Mouse (Mus musculus): ENCODE results near the gene Selenof. TPM values are rescaled to one million over a fixed set of nuclear protein-coding genes. Genes with fewer than 3 reads are reported as not detected.
"Not testable (repeated sequence)": the region's sequence is repeated elsewhere in the genome, so short reads cannot be mapped to it uniquely, and the experiment has no call there.

The Selenof gene
- total RNA-seq, 2 experiments from 2014 or later = 169 to 176 TPM

DNA sequence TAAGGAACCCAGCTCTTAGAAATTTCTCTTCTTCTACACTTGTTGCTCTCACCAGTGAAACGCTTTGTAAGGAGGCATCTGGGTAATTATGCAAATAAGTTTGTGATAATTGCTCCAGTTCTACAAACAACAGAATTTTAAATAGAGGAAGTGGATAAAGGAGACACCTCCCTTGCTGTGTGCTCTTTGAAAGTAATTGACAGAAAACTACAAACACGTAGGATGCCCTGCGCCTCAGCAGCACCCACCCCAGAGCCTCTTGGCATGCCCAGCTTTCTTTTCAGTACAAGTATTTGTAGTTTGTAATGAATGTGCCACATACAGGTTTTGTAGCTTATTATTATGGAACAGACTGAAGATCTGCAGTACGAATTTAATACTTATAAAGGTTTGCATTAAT is 27.0 kb downstream of the Selenof start:
- no peak for DNase-seq
- intact Hi-C loops (cut with DNase I) = no loop called here

DNA sequence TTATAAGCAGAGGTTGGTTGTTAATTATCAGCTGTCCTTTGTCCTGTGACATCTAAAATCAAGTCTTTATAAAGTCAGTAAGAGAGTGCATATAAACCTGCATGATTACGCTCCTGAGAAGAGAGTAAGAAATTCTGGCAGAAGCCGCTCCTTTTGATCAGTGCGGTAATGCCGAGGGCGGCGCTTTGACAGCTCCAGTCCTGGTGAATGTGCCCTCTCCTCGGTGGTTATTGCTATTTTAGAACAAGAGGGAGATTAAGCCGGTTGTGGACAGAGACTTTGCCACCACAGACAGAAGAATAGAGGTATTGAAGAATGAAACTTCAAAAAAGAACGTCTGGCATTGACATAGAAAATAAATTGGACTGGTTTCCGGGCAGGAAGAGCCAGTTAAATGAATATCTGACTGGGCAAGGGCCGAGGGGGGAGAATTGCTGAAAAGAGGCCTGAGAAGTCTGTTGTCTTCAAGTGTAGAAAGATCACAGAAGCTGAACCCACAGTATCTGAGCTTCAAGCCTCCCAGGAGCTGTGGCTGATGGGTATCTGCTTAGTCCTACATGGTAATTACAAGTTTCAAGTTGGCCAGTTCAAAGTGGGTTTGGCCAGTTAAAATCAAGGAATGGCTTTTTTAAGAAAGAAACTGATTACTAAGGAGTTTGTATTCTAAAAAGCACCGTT is 27.8 kb downstream of the Selenof start:
- intact Hi-C loops (cut with DNase I) = no loop called here
- no peak for DNase-seq

DNA sequence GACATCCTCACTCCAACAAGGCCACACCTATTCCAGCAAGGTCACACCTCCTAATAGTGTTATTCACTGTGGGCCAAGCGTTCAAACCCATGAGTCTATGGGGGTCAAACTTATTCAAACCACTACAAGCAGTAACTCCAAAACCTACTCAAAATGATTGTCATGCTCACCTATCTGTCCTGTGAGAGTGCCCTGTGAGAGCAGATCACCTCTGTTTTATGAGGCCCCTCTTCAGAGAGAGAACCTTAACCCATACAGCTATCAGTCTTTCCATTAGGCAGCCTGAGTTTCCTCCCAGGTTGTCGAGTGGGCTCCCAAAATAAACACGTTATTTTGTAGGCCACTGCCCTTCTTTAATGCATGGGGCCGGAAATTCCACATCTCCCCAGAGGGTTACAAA is 32.3 kb downstream of the Selenof start:
- DNase-seq = no peak
- intact Hi-C loops (cut with DNase I) = no loop called here

DNA sequence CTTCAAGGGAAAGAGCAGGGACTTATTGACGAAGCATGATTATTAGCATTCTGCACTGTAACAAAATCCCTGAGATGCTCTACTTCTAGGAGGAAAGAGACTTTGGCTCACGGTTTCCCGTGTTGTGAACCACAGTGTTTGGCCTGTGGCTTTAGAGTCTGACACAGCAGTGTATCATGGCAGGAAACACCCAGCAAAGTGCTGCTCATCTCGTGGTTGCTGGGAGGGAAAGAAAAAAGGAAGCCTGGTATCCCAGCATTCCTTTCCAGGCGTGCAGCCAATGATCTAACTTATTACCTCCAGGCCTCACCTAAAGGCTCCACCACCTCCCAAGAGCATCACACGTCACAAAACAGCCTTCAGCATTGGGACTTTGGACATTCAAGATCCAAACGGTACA is 32.7 kb downstream of the Selenof start:
- intact Hi-C loops (cut with DNase I) = no loop called here
- DNase-seq = no peak

DNA sequence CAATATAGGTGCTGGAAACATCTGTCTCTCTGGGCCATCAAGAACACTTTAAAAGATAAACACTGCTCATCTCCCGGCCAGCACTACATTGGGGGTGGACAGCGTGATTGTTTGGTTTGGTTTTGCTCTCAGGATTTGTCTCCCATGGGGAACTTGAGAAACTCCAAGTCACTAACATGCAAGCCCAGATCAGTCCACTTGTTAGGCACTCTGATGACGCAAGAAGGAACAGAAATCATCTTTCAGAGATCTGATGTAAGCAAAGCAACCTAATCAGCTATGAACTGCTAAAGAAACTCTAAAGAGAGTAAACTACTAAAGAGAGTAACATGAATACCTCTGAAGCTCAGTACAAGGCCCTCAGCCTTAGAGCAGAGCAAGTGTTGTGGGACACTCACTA is 33.5 kb downstream of the Selenof start:
- DNase-seq = no peak
- intact Hi-C loops (cut with DNase I) = no loop called here

DNA sequence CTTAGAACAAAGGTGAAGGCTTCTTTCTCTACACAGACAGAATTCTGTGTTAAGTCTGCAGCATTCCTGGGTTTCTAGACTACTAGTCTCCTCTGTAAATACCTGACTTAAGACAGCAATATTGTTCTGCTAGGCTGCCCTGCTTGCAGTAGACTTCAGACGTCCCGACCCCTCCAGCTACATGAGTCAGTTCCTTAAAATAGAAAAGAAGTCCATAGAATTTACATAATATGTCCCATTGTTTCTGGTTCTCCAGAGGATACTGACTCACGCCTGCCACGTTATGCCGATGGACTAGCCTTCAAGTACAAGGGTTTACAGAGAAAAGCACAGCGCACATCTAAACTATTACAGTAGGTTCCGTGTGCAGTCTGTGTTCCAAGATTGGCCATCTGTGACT is 34.1 kb downstream of the Selenof start:
- DNase-seq = no peak
- intact Hi-C loops (cut with DNase I) = no loop called here

DNA sequence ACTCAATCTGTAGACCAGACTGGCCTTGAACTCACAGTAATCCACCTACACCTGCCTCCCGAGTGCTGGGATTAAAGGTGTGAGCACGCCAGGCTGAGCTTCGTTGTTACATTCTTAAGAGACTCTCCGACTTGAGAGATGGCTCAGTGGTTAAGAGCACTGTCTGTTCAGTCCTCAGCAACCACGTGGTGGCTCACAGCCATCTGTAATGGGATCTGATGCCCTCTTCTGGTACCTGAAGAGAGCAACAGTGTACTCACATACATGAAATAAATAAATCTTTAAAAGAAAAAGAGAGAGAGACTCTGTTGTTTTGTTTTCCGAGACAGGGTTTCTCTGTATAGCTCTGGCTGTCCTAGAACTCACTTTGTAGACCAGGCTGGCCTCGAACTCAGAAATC is 35.7 kb downstream of the Selenof start:
- DNase-seq; intact Hi-C loops (cut with DNase I): not testable (repeated sequence)

DNA sequence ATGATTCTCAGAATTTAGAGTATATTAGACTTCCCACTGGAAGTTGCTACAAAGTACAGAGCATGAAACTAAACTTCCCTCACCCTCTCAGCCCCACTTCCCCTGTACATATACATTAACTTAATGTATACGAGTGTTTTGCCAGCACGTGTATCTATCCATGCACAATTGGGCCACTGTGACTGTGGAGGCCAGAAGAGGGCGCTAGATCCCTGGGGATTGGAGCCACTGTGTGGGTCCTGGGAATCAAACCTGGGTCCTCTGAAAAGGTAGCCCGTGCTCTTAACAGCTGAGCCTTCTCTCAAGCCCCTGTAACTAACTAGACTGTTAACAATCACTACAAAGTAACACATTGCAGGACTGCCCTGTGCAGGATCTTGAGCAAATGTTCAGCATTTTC is 36.3 kb downstream of the Selenof start:
- DNase-seq = no peak
- intact Hi-C loops (cut with DNase I) = no loop called here

DNA sequence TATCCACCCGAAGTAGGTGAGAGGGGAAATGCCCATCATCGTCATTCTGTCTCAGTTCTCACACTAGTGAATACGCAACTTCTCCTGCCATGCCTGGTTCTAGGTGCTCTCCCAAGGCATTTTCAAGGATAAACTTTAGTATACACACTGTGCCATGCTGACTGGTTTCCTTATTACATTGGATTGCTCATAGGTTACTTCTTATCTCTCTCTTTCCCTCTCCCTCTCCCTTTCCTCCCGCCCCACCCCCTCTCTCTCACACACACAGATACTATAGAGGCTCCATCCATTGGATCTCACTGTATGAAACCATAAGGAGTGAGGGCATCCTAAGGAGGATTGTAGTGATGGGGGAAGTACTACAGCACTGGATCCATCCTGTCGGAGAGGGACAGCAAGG is 38.0 kb downstream of the Selenof start:
- no peak for DNase-seq

DNA sequence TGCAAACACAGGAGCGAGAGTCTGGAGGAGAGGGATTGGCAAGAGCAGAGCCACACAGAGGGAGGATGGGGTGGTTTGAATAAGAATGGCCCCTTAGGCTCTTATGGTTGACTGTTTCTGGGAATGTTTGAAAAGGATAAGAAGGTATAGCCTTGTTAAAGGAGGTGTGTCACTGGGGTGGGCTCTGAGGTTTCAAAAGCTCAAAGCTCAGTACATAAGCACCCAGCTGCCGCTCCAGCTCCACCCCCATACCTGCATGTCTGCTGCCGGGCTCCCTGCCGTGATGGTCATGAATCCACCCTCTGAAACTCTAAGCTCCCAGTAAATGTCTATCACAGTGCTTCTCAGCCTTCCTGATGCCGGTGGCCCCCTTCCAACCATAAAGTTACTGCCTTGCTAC is 40.7 kb downstream of the Selenof start:
- intact Hi-C loops (cut with DNase I) = no loop called here
- DNase-seq = no peak

More for the DNA sequence above, 38.0 kb downstream of the Selenof start:
- intact Hi-C loops (cut with DNase I) = no loop called here

DNA sequence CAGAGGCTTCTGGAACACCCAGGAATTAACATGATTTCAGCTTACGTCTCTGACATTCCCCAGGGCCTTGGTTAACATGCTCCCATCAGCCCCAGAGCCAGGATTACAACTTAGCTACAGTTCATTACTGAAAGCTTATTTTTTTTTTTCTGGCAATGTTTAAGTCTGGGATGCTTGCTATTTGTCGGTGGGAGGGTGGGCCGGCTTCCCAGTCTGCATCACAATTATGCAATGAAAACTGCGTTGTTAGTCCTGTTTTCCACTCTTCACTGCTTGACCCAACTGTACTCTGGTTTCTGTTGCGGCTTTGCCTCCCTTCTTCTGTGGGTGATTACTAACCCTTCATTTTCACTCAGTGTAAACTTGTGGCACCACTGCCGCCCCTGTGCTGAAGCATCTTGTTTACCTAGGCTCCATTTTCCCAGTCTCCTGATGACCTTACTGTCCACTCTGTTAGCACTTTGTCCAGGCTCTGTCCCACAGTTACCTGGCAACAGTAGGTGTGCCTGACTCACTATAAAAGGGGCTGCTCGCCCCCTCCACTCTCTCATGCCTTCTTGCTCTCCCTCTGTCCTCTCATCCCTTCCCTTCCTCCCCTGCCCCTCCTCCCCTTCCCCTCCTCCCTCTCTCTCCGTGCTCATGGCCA is 41.6 kb downstream of the Selenof start:
- DNase-seq = peak; percentile 37

DNA sequence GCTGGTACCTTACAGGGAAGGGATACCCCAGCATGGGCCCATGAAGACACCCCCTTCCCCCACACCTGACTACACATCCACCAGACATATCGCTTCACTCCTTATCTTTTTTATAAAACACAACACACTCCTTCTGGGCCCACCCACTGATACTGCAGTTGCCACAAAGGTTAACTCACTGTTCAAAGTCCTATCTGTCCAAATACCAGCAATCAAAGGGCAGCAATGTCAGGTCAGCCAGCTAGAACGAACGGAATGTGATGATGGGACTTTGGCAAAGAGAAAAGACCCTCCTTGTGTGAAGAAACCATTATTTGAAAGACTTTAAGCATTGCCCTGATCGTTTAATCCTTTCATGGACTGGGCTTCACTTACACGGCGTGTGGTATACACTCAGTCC is 42.3 kb downstream of the Selenof start:
- DNase-seq = no peak
- intact Hi-C loops (cut with DNase I) = no loop called here

More for the DNA sequence above, 41.6 kb downstream of the Selenof start:
- intact Hi-C loops (cut with DNase I) = no loop called here

DNA sequence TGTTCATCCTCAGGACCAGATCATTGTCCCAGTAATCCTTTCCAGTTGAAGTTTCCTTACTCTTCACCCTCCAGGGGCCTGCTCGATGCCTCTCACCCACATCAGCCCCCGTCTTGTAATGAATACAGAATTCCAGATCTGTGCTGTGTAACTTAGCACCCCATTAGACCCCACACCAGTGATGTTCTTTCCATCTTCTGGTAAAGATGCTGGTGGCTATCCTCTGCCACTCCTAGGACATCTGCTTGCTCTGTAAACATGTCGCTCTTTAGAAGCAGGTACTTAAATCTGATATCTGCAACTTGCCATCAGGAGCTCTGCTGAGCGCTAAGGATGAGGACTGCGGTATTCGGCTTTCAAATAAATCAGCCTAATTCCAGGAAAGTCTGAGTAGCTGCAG is 44.2 kb downstream of the Selenof start:
- intact Hi-C loops (cut with DNase I) = no loop called here
- DNase-seq = no peak

DNA sequence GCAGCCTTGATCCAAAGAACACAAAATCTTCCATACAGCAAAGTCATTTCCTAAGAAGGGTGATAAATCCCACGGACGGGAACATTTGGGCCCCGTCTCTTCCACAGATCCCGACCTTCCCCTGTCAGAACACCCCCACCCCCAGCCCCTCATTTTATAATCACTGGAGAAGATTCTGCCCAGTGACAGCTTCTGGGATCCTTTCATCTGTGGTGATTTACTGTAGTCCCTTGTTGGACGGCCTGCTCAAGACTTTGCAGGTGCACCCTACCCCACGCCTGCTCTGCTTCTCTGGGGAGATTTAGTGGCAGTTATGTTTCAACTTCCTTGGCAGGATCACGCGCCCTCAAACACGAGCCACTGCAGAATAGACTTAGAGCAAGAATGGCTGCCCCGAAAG is 44.6 kb downstream of the Selenof start:
- intact Hi-C loops (cut with DNase I) = loop anchor here (5.0 kb wide), 1 partner anchor 108 kb away; the partner anchor contains the start of gene Sh3glb1
- no peak for DNase-seq

DNA sequence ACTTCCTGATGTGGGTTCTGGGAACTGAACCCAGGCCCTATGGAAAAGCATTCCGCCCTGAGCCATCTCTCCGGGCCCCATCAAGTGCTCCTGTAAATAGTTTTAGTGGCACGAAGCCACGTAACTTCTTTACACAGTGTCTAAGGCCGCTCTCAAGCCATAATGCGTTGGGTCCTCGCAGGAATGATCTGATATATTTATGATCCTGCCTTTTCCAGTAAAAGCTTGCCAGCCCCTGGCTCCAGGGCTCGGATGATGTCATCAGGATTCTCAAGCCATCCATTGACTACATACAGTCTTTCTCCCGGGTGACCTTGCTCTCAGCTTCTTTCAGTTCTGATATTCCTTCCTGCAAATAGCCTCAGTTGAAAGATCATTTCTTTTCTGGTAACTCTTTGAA is 45.4 kb downstream of the Selenof start:
- intact Hi-C loops (cut with DNase I) = loop anchor here (5.0 kb wide), 1 partner anchor 107 kb away; the partner anchor contains the start of gene Sh3glb1
- no peak for DNase-seq

DNA sequence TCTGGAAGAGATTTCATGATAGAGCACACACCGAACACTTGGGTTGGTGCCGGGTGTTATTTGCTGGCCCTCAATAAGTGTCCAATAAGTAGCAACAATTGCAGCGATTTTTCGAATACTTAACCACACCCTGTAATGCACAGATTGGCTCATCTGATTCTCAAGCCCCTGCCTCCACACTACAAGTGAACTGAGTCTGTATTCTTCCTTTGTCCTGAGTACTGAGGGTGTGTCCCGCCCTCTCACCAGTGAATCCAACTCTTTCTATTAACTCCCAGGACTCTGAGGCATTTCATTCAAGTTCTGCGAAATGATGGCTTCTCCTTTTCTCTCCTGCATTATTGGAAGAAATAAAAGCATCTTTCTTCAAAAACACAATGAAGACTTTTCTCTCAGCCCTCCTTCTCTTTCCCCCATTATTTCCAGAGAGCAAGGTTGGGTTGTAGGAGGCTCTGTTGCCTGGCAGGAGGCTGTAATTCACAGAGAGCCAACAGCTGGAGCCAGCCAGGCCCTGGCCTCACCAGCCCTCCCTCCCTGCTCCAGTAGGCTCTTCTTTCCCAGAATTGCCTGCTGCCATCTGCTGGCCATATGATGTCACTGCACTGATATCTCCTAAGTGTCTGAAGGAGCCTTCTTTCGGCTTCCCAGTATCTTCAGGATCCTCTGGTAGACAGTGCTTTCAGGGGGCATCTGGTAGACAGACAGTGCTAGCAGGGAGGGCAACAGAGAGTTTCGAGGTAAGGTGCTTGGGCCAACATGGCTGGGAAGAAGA is 46.7 kb downstream of the Selenof start:
- DNase-seq = peak; percentile 84 to 89
- intact Hi-C loops (cut with DNase I) = loop anchor here (1.0 to 5.0 kb wide), 4 partner anchors 46 to 164 kb away; partner anchors contain the start of genes Hs2st1, Selenof and Sh3glb1

DNA sequence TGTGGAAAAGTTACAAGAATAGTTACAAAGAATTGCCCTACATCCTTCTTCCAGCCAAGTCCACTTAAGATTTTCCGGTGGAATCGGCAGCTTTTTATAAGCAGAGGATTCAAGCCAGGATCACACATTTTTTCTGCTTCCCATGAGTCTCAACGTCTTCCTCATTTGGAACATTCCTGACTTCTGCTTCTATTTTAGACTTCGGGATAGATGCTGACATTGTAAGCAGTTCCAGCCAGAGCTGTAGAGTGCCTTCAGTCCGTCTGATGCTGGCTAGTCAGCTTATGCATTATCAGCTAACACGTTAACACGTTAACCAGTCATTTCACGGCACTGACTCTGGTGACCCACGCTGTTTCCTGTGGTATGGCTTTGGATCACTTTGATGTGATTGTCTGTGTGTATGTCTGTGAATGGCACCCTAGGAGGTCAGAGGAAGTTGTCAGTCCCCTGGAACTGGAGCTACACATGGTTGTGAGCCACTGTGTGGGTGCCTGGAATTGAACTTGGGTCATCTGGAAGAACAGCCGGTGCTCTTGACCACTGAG is 47.6 kb downstream of the Selenof start:
- intact Hi-C loops (cut with DNase I) = loop anchor here (1.0 to 5.0 kb wide), 4 partner anchors 47 to 164 kb away; partner anchors contain the start of genes Hs2st1, Selenof and Sh3glb1
- DNase-seq = no peak

DNA sequence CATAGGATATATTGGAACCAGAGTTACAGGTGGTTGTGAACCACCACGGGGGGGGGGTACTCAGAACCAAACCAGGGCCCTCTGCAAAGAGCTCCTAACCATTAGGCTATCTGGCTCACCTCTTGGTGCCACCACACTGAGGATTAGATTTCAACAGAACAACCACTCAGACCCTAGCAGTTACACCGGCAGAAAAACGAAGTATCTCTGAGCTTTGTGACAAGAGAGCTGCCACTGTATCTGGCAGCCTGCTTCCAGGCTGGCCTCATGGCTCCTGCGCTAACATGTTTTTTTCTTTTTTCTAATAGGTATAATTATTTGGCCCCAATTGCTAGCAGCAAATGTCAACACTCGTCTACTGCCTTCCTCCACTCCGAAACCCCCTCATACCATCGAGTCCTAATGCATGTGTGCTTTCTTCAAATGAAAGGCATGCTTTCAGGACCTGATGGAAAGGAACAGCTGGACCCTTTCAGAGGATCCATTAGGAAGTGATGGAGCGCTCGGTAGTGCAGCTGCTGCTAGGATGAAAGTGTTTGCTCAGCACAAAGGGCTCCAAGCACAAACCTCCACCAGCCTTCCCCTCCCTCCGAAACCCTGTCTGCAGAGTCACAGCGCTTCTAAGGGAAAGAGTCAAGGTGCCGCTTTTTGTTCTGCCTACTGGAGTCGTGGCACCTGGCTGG is 53.0 kb downstream of the Selenof start:
- DNase-seq = no peak
- intact Hi-C loops (cut with DNase I) = no loop called here

DNA sequence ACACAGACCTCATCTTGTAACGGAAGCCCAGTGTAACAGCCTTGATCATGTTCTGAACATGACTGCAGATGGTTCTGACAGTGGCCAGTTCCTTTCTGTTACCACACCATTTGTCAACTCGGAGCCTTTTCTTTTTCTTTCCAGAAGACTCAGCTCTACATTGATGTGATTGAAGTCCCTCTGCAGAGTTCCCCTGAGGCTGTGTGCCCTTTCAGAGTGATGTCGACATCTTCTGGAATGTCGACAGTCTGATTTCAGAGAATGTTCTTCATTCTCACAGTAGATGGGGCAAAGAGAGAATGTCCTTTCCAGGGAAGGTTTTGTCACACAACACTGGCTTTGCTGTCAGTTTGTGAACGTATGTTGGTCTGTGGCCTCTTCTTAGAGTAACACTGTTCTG is 55.6 kb downstream of the Selenof start:
- intact Hi-C loops (cut with DNase I) = no loop called here

More for the DNA sequence above, 55.6 kb downstream of the Selenof start:
- no peak for DNase-seq
